Mouse (Mus musculus) layer of hippocampus, postnatal 25 days (tissue): Measurements from ENCODE around the gene Gm49345. TPM values are rescaled to one million over a fixed set of nuclear protein-coding genes. Genes with fewer than 3 reads are reported as not detected.
"Not testable (repeated sequence)": the region's sequence is repeated elsewhere in the genome, so short reads cannot be mapped to it uniquely, and the experiment has no call there.

Source experiments
- DNase-seq, 2 experiments: peaks; one replicate each; pipeline ENCODE4 v3.0.0; 2022; ENCODE audit warnings: mixed read lengths in 2 of 2, low spot score in 1 of 2; ENCODE audit errors: extremely low spot score in 1 of 2
- total RNA-seq, 2 experiments: library from RNA; stranded (reverse); gene quantifications; 2 replicates each; pipeline ENCODE4 v1.2.3; 2021

Gm49345 gene
- total RNA-seq: 1 to 10 TPM; 1.3 to 2.6 TPM

DNA sequence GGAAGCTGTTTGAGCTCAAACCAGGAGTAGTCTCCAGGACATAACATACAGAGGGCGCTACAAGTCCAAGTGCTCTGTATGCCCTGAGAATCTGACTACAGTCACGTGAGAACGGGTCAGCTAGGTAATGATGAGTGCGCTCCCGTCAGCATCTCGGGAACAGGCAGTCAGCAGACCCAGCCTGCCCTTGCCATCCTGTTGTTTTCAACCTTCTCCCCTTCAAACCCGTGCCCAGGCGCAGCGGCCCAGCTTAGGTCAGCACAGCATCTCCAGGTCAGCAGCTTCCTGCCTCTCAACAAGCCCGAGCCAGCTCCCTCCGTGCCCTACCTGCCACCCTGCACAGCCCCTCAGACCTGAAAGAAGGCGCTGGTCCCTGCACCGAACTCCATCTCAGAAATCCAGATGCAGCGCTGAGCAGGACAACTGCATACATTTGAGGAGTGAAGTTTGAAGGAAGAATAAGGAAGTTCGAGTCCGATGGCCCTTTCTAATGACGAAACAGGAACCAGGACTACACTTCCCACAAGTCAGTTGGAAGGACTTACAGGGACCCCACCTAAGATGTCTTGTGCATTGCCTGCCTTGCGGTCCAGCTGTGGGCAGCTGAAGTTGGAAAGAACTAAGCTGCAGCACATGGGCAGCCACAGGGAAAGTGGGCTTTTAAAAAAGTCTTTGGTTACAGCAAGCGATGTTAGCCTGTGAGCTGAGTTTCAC lies at the start of gene Gm49345, which contains the start of gene Zfp729a:
Gene Gm49345, minus strand, starts transcription at position 476 of the 714 bp plus-strand sequence.
Gene Zfp729a, minus strand, starts transcription at position 498 of the 714 bp plus-strand sequence.
- DNase-seq: peak; percentile 60 to 68

DNA sequence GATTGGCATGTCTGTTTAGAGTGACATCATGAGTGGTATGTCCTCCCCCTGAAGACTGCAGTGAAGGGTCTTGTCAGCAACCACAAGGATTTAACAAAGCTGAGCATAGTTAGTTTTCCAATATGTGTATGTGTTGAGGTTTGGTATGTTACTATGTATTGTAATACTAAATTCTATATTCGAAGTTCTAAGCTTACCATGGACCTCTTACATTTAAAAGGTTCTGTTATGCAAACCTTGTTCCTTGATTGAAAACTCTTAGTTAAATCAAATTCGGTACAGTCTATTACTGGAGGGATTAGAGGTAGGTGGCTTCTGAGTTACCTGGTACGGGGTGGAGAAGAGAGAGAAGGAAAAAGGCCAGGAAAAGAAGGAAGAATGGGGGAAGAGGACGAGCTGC lies 49.4 kb upstream of the Gm49345 start, which contains the start of gene Zfp738:
Gene Zfp738, minus strand, starts transcription at position 101 of the 400 bp plus-strand sequence.
- no peak for DNase-seq

- DNase-seq: not testable (repeated sequence)
Measured at GRCm38 (mm10) chr13:67683841-67684240, 46.3 kb upstream of the Gm49345 start.

DNA sequence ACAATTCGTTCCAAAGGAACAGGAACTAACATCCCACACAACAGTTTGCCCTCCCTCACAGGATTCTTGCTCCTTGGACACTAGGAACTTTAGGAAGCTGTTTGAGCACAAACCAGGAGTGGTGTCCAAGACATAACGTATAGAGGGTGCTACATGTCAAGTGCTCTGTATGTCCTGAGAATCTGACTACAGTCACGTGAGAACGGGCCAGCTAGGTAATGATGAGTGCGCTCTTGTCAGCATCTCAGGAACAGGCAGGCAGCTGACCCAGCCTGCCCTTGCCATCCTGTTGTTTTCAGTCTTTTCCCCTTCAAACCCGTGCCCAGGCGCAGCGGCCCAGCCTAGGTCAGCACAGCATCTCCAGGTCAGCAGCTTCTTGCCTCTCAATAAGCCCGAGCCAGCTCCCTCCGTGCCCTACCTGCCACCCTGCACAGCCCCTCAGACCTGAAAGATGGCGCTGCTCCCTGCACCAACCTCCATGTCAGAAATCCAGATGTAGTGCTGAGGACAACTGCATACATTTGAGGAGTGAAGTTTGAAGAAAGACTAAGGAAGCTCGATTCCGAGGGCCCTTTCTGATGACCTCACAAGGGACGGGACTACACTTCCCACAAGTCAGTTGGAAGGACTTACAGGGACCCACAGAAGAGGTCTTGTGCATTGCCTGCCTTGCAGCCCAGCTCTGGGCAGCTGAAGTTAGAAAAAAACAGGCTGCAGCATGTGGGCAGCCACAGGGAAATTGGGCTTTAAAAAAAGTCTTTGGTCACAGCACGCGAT lies 45.6 kb upstream of the Gm49345 start:
- peak; percentile 58 to 70 for DNase-seq

DNA sequence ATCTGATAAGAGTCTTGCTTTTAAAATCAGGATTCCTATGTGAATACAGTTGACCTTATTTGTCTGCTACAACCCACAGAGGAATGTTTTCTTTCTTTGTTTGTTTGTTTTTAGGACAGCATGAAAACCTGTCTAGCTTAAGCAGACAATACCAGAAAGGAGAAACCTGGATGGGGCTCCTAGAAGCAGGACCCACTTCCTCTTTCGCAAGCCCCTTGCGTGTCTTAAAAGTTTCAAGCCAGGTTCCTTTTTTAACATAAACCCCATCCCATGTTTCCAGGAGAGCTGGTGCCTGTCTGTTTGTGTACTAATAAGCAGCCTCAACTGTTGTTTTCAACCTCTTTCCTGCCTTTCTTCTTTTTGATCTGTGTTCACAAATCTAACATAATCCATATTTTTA lies 37.3 kb upstream of the Gm49345 start:
- DNase-seq: no peak

DNA sequence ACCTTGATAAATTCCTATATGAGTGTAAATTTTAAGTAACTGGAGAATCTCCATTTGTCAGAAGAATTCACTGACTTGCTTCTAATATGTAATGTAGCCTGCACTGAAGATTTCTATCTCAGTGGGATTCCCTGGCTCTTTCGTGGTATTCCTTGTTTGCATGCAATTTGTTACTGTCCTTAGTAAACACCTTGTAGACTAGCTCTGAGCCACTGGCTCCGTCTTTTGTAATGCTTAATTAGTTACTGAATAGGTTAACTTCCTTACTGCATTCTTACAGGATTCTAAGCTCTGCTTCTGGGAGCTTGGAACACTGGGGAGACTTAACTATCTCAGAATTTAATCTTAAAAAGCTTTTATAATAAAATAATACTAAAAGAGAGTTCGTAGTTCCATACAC lies 14.9 kb upstream of the Gm49345 start:
- no peak for DNase-seq

GRCm38 (mm10) chr13:67610108-67610507 lies 27.5 kb downstream of the Gm49345 start:
- DNase-seq: no peak

GRCm38 (mm10) chr13:67609066-67609876 lies 28.3 kb downstream of the Gm49345 start, which contains the start of gene Zfp729b:
Gene Zfp729b, minus strand, starts transcription at chr13:67609707.
- peak; percentile 70 to 88 for DNase-seq

DNA sequence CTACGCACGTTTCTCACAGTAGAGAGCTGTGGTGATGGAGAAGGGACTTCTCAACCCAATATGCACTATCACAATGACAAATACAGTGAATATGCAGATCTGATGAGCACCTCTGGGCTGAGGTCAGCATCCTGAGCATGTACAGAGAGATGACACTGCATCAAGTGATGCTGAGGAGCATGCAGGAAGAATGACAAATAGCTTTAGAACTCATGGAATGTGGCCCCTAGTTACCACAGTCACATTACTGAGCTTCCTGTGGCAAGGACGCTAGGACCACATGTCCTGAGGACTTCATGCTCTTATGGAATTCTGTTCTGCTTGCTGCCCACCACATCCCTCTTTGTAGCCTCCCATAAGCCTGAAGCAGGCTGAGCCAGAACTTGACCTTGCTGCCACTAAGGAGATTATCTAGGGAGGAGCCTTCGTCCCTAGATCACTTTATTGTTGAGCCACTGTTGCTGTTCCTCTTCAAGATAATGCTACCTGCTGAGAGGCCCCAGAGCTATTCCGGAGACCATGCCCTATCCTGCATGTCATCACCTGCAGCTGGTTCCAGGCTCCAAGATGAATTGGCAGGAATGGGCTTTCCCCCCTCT lies 64.9 kb downstream of the Gm49345 start:
- DNase-seq: no peak

DNA sequence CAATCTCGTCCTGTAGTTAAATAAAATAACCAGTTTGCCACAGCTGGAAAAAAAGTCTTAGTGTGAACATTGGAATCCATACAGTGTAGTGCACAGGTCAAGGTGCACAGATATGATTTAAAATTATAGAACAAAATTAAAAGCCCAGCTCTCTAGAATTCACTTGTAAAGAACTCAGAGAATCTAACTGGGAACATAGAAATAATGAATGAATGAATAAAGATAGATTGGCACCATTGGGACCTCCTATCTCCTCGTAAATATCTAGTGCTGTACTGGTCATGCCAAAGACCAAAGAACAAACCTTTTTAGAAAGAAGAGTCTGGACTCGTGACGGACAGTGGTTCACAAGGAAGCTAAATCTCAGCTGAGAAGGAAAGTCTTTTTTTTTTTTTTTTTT lies 83.8 kb downstream of the Gm49345 start, which contains the start of gene Zfp748:
Gene Zfp748, minus strand, starts transcription at position 101 of the 400 bp plus-strand sequence.
- no peak for DNase-seq

- DNase-seq: peak; percentile 70 to 77
Measured at GRCm38 (mm10) chr13:67552505-67553346, 84.8 kb downstream of the Gm49345 start.

- no peak for DNase-seq
Measured at GRCm38 (mm10) chr13:67545941-67546340, 91.6 kb downstream of the Gm49345 start.

Other genes starting within 250 kb of the Gm49345 start
- gene Zfp429, start 237.9 kb downstream of the Gm49345 start, total RNA-seq: 1 to 10 TPM; 2.4 to 5.1 TPM
- 1 to 10 TPM; 3.0 to 4.7 TPM for gene Zfp459, start 216.4 kb downstream of the Gm49345 start, total RNA-seq
- gene Zfp874a, start 186.1 kb downstream of the Gm49345 start, total RNA-seq: 10 to 100 TPM; 14.6 to 16.0 TPM
- gene Zfp874b, start 153.5 kb downstream of the Gm49345 start, total RNA-seq: 10 to 100 TPM; 16.6 to 19.8 TPM
- gene Zfp58, start 137.2 kb downstream of the Gm49345 start, total RNA-seq: 1 to 10 TPM; 8.0 to 8.1 TPM
- under 1 TPM in 1 of 2 experiments, not detected in 1; 0.49 TPM for gene Gm26965, start 111.6 kb downstream of the Gm49345 start, total RNA-seq
- 10 to 100 TPM; 21.7 to 22.8 TPM for gene Zfp87, start 111.6 kb downstream of the Gm49345 start, total RNA-seq
- gene Zfp748, start 83.9 kb downstream of the Gm49345 start, total RNA-seq: 10 to 100 TPM in 1 of 2 experiments, 1 to 10 TPM in 1; 9.7 to 11.4 TPM
- 1 to 10 TPM; 8.6 to 8.7 TPM for gene Zfp729b, start 28.1 kb downstream of the Gm49345 start, total RNA-seq
- 1 to 10 TPM; 8.4 to 9.7 TPM for gene Zfp729a, start within 50 bp of the Gm49345 start, total RNA-seq
- 10 to 100 TPM; 18.5 to 25.1 TPM for gene Zfp738, start 49.3 kb upstream of the Gm49345 start, total RNA-seq
- 10 to 100 TPM; 14.7 to 15.1 TPM for gene Zfp65, start 91.4 kb upstream of the Gm49345 start, total RNA-seq
- gene Zfp85, start 117.5 kb upstream of the Gm49345 start, total RNA-seq: 1 to 10 TPM; 6.2 to 6.6 TPM
- gene Zfp493, start 141.9 kb upstream of the Gm49345 start, total RNA-seq: 1 to 10 TPM; 4.5 to 7.1 TPM
- gene Zfp273, start 176.0 kb upstream of the Gm49345 start, total RNA-seq: 1 to 10 TPM; 7.2 to 7.7 TPM
- gene Gm10037, start 193.3 kb upstream of the Gm49345 start, total RNA-seq: 1 to 10 TPM; 6.3 to 8.4 TPM
- gene BC048507, start 225.6 kb upstream of the Gm49345 start, total RNA-seq: not detected